Mouse (Mus musculus) MEL-GATA-1-ER (cell line): ENCODE measurements at regions not wholly inside any gene's neighbourhood (a gene's known extent, or its start where the extent isn't known, plus 50 kb on each side); places are given as distances from the start of the nearest gene placed in this dataset.
A peak's percentile ranks its signal among the peaks of the same experiment; 100 is the strongest.

Experiments used
- DNase-seq: peaks from one replicate; pipeline ENCODE4 v3.0.0-alpha.2; 2012; ENCODE audit warnings: low read depth; ENCODE audit errors: extremely low read depth

DNA sequence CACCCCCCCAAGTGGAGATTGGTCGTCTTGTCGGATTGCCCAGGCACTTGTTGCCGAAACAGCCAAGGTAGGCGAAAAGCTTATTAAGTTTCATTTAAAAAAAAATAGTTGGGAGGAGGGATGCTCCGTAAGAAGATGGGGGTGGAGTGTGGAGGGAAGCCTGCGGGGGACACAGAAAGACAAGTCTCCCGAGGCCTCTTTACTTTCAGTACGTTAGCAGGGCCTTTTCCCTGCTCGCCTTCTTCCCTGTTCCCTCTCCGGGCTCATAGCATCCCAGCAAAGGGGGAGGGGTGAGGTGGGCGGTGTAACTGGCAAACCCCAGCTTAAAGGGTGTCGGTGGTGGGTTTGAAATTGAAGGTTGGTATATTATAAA lies 131.5 kb upstream of the Ubr2 start:
- DNase-seq = no peak

DNA sequence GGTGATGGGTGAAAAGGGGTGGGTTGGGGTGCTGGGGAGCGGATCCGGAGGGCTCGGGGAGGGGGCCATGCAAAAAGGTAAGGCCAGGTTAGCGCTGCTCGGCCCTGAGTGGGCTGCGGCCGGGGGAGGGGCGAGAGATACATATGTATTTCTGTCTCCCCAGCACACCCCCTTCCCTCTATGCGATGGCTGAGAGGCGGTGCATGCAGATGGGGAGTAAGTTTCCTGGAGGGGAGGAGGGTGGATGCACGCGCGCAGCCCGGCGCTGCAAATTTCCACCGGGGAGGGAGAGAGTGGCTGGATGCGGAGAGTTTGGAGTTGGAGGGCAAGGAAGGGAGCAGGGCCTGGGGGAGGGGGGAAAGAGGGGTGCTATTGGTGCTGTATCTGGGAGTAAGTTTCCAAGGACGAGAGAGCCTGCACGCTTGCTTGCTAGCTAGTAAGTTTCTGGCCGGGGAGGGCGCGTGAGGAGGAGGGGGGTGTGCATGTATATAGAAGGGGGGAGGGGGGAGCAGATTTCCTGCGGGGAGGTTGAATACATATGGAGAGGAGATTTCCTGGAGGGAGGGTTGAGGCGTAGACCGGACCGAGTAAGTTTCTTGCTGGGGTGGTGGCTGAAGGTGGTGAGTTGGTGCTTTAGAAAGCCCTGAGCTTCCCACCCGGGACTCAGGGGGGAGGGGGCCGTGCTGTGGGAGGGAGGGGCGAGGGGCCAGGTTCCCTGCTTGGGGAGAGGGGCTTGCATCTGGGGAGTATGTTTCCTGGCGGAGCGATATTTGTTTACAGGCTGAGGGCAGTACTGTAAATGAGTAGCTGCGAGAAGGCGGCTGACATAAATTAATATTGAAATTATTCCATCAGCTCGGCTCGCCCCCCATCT lies 130.8 kb upstream of the Ubr2 start:
- peak; percentile 66 for DNase-seq

DNA sequence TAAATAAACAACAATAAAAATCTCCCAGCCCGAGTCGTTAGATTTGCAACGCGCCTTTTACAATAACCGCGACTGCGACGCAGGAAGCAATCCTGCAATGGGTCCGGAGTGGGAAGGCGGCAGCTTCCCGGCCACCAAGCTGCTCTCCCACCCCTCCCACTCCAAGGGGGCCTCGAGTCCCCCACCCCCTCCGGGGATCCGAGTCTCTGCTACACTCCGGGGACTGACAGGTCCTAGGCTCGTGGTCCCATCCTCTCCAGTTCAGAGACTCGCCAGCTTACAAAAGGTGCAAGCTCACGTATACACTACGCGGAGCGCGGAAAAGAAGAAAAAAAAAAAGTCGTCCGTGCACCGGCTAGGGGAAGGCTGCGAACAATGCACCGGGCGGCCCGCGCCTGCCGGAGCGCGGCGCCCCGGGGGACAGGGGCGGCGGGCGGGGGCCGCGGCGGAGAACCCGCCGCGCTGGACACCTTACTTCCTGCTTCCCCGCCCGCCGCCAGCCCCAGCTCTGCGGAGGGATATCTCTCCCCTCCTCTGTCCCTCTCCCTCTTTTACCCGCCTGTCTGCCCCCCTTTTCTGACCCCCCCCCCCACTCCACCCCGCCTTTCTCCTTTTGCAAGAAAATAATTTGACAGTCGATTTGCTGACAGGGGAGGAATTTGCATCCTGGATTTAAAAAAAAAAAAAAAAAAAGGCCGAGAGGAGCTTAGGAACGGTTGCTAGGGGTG lies 130.0 kb upstream of the Ubr2 start:
- DNase-seq = peak; percentile 80

DNA sequence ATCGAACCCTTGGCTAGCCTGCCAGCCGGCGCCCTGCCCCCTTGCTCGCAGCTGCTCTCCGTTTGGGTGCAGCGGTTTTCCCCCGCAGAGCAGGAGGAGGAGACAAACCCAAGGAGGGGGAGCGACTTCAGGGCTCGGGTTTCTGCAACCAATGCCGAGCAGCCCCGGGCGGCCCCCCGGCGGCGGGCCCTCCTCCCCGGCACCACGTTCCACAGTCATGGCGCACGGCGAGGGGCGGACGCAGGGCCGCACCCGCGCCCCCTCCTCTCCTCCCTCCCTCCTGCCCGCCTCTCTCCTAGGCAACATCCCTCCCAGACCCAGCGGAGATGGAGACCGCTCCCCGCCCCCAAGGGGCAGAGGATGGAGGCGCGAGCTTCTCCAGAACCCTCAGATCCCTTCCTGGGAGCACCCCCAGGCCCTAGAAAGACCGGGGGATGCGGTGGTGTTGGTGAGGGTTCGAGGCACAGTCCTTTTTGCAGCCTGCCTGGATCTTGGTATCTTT lies 129.4 kb upstream of the Ubr2 start:
- DNase-seq = peak; percentile 82

DNA sequence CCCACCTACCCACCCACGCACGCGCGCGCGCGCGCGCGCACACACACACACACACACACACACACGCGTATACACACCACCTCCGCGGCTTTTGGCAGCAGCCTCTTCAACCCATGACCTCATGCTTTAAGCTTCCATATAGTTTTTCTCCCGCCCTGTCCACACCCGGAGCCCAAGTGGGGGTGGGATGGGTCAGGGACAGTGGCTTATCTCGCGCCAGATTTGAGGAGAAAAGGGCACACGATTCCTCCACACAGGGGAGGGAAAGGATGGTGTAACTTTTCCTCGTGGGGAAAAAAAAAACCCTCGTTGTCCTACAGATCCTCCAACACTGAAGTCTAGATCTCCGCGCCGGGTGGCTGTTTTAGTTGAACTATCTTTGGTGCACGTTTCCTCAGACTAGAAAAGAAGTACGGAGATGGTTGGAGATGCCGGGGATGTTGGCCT lies 128.8 kb upstream of the Ubr2 start:
- no peak for DNase-seq

DNA sequence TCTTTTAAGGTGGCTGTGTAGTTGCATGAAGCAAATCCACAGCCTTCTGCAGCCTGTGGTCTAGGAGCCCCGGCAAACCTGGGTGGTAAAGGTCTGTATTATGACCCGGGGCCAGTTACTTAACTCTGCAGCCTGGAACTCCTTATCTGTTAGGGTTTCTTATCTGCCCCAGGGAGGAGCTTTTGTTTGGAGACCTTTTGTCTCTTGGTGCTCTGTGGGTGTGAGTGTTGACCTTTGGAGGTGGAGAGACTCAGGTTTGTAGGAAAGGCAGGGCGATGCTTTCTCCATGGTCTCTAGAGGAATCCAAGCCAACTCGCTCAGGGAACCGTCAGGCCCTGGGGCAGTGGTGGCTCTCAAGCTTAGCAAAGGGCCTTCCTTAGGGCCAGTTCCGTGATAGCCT lies 127.8 kb upstream of the Ubr2 start:
- no peak for DNase-seq

DNA sequence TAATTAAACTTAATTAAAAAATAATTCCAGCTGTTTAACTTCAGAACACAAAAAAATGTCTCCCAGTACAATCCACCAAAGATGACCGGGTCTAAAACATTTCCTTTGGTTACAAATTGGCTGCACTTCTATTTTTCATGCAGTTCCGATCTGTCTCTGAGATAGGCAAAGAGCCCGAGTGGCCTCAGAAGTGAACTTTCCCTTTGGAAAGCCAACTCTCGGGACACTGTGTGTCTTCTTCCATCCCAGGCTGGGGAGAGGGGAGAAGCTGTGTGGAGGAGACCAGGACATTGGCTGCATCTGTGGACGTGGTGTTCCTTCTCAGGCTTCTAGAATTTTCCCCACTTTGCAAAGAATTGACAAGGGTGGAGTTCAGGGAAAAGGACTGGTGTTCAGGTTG lies 125.0 kb upstream of the Ubr2 start:
- DNase-seq = no peak

DNA sequence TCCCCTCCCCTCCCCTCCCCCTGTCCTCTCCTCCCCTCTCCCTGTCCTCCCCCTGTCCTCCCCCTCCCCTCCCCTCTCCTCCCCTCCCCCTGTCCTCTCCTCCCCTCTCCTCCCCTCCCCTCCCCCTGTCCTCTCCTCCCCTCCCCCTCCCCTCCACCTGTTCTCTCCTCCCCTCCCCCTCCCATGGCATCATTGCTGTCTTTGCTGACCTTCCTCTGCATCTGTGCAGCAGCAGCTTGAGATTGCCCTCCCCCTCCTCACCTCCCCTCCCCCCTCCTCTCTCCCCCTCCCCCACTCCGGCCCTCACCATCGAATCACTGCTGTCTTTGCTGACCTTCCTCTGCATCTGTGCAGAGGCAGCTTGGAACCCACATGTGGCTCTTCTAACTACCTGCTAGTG lies 123.4 kb upstream of the Ubr2 start:
- no peak for DNase-seq

DNA sequence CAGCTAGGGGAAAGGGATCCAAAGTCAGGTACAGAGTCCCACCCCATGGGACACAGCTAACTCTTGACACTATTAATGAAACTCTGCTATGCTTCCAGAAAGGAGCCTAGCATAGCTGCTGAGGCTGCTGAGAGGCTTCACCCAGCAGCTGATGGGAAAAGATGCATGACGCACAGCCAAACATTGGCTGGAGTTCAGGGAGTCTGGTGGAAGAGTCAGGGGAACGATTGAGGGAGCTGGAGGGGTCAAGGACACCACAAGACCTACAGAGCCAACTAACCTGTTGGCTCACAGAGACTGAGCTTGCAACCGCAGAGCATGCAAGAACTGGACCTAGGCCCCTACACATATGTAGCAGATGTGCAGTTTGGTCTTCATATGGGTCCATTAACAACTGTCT lies 117.2 kb upstream of the Ubr2 start:
- DNase-seq = no peak

DNA sequence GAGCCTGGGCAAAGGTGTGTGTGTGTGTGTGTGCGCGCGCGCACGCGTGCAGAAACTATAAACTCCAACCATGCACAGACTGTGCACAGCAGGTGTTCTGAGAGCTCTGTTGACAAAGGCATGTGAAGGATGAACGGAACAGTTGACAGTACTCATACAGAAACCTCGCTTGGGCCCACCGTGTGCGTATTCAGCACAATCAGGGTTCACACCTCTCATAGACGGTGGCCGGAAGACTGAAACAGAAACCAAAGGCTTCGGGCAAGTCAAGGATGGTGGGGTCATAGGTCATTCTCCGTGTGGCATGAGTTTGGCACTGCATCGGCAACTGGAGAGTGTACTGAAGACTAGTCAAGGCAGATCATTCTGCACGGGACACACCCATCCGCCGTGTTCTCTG lies 113.2 kb upstream of the Ubr2 start:
- no peak for DNase-seq

DNA sequence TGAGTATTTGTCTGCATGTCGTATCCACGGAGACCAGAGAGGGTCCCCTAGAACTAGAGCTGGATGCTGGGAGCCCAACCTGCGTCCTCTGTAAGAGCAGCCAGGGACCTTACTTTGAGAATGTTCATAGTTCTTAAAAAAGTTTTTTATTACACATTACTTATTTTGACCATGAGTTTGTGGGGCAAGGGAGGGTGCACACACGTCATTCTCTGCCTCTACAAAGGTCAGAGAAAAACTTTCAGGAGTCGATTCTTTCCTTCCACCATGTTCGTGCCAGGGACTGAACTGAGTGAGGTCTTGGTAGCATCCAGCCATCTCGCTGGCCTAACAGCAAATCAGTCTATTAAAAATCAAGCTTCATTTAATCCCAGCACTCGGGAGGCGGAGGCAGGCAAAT lies 111.9 kb upstream of the Ubr2 start:
- DNase-seq = no peak

DNA sequence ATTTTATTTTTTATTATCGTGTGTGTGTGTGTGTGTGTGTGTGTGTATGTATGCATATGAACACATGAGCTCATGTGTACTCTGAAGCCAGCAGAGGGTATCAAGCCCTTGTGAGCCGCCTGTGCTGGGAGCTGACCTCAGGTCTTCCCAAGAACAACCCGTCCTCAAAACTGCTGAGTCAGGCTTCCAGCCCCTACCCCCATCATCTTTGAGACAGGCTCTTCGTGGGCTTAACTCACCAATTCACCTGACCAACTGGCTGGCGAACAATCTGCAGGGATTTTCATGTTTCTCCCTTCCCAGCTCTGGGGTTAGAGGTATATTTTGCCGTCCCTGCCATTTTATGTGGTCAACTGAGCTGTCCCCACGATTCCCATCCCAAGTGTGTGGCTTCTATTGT lies 107.7 kb upstream of the Ubr2 start:
- DNase-seq = no peak

DNA sequence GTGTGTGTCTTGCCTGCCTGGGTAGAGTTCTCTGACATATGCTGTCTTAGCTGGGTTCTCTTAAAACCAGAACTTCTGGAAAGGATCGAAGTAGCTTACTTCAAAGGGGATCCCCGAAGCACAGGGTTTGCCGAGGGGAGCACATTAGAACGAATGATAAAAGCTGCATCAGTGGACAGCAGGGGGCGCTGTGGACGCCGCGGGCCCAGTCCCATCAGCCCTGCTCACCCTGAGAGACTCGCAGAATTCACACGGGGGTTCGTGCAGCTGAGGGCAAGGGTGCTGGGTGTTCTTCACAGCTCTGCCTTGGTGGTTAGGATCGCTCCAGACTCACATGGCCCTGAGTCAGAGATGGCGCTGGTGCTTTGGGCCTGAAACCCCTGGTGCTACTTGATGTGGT lies 105.4 kb upstream of the Ubr2 start:
- DNase-seq = peak; percentile 37

DNA sequence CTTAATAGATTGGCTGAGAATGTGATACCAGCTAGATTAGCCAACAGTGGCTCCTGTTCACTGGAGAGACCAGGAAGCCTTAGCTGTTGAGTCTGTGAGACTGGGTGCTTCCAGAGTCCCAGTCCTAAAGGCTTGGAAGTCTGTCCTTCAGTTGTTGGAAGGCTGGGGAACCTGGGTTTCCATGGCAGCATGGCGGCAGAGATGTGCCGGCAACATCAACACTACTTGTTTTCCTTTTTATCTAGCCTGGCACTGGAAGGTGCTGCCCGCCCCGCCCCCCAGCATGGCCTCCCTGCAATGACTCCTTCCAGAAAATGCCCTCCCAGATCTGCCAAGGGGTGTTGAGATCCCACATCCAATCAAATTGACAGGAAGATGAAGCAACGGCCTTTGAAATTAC lies 104.8 kb upstream of the Ubr2 start:
- DNase-seq = no peak

DNA sequence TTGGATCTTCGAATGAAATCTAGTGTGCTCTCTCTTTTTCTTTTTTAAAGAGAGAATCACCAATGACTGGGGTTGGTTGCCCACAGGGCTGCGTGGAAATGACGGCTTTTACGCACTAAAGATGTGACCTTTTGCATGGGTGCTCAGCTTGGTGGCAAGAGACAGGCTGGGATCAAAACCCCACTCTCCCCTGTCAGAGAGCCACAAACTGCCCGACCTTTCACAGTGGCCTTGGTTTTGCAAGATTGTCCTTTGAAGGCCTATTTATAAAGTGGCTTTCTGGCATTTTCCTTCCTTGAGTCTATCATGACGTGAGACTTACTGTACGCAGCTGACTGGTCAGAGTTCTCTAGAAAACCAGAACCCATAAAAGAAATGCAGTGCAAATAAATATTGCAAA lies 104.4 kb upstream of the Ubr2 start:
- DNase-seq = no peak

DNA sequence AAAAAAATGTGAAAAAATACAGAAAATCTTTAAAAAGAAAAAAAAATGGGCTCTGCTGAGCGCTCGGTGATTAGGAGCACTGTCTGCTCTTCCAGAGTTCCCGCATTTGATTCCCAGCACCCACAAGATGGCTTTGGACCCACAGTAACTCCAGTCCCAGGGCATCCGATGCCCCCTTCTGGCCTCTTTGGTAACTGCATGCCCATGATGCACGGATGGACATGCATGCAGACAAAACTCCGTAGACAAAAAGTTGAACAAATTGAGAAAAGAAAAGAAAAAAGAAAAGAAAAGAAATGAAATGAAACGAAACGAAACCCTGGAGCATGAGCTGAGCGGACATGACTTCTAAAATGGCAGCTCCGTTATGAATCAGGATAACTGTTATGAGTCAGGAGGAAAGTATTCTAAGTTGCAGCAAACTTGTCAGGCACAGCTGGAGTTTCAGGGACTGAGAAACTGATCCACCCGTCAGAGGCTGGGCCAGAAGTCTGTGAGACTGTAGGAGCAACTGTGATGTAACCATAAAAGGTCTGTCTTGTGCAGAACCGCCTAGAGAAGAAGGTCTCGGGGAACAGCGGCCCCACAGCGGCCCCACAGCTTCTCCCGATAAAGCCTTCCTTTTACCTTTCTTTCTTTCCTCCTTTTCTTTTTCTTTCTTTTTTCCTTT lies 102.3 kb upstream of the Ubr2 start:
- no peak for DNase-seq

DNA sequence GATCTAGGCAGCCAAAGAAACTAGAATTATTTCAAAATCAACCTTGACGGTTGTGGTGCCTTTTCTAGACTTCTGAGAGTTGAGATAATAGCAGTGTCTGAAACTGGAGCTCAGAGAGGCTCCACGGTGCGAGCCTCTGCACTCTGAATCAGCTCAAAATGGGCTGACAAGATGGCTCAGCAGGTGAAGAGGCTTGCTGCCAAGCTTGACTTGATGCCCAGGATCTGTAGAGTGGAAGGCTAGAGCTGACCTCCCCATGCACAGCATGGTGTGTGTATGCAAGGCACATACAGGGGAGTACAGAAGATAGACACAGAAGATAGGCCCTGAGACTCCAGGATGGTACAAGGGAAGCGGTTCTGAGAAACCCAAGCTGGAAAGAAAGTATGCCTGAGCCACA lies 100.5 kb upstream of the Ubr2 start:
- DNase-seq = no peak

DNA sequence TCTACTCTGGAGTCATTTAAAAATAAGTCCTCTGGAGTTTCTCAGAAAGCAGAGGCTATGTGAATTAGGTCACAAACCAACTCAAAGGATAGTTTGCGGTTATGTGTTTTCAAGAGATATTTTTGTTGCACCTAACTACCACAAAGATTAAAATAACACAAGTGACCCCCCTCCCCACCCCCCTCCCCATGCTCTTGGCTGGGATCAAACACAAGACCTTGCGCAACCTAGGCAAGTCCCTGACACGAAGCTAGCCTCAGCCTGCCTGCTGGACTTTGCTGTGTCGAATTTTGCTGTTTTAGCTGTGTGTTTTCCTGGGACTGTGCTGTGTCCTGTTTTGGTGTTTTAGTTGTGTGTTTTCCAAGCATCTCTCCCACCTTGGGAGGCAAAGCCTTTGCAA lies 94.0 kb upstream of the Ubr2 start:
- DNase-seq = no peak

DNA sequence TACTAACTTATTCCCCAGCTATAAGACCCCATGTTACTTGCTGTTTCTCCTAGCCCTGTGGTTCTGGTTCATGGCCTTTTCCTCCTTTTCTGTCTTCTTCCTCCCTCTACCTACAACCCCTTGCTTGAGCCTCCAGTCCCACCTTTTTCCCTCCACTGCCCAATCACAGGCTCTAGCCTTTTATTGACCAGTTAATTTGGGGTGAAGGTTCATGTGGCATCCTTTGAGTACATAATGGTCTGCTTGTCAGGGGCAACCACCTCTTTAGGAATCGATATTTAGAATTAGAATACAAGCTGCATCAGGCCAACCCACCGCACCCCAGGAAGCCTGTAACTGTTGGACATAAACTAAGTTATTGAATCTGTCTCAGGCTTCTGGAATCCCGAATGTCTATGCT lies 84.8 kb upstream of the Ubr2 start:
- no peak for DNase-seq

DNA sequence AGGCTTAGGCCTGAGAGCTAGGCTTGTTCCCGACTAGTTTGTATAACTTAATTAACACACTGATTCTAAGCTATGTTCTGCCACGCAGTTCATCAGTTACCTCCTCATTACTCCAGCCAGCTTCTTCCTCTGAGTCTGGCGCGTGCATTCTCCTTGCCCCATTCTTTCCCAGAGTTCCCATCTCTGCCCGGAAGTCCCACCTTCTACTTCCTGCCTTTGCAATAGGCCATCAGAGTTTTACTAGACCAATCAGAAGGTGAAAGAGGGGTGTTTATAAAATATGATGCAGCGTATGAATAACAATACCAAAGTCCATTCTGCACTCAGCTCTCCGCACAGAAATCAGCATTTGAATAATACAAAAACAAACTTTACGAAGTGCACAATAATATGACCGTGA lies 81.7 kb upstream of the Ubr2 start:
- DNase-seq = no peak

DNA sequence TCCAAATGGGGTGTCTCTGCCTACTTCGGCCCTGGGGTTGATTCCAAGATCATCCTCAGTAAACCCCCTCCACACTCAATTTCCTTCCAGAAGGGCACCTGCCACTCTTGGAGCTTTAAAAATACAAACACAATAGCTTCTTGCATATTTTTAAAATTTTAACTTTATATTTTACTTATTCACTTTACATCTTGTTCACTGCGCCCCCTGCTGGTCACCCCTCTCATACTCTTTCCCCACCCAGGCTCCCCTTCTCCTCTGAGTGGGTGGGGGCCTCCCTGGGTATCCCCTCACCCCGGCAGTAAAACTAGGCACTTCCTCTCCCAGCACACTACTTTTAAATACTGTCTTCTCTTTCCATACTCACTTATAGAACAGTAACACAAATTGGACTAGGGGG lies 79.4 kb upstream of the Ubr2 start:
- DNase-seq = no peak

DNA sequence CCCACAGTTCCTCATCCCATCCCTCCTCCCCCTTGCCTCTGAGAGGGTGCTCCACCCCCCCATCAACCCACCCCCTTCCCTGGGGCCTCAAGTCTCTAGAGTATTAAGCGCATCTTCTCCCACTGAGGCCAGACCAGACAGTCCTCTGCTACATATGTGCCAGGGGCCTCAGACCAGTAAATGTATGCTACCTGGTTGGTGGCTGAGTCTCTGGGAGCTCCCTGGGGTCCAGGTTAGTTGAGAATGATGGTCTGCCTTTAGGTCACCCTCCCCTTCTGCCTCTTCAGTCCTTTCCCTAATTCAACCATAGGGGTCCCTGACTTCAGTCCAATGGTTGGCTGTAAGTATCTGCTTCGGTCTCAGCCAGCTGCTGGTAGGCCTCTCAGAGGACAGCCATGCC lies 58.9 kb upstream of the Ubr2 start:
- DNase-seq = no peak
